ENCODE assay signal across 30 mouse cellular contexts in genomic region chr7:6525001-6525400, GRCm38 (mm10). TPM values are rescaled to one million over a fixed set of nuclear protein-coding genes. Genes with fewer than 3 reads are reported as not detected.
DNase-seq lines count a peak whose midpoint lies in the region; ATAC-seq and TF ChIP-seq lines count a peak whose summit lies in the region.
"Had no signal": no experiment of that assay in that cellular context is flagged by ENCODE, and none has a peak within 500 bp of the region (broad histone marks: within the 10 kb centered on the region; RNA-seq: fewer than 3 reads in every experiment).

No protein-coding gene starts in this region.

- no peaks in the 10 kb centered on the region for H3K4me1 ChIP-seq in liver, postnatal 0 days (ENCODE audit: insufficient read depth)
- H3K4me1 ChIP-seq in liver, embryonic 12.5 days: no peaks in the 10 kb centered on the region
- H3K4me1 ChIP-seq in ES-Bruce4 (ENCODE audit: control insufficient read depth, insufficient read depth, low read length): no peaks in the 10 kb centered on the region
- no peaks in the 10 kb centered on the region for H3K4me1 ChIP-seq in cerebellum, adult 2 months (ENCODE audit: control insufficient read depth, insufficient read depth, low read length)
- H3K4me1 ChIP-seq: embryonic facial prominence, embryonic 15.5 days; heart, embryonic 13.5 days; liver, embryonic 13.5 days; midbrain, embryonic 13.5 days had no signal

- 53% methylated on average over 3 of the region's 3 CpGs for WGBS in liver, postnatal 0 days (ENCODE audit: insufficient replicate concordance)
- WGBS in liver, embryonic 12.5 days (ENCODE audit: insufficient replicate concordance): 41% methylated on average over 3 of the region's 3 CpGs
- WGBS in cerebellum, adult 2 months: 63% methylated on average over 3 of the region's 3 CpGs

- H3K4me2 ChIP-seq in liver, postnatal 0 days (ENCODE audit: low read depth, low read length): no peak overlapping the region
- no peak overlapping the region for H3K4me2 ChIP-seq in liver, embryonic 12.5 days
- H3K4me2 ChIP-seq: embryonic facial prominence, embryonic 15.5 days; heart, embryonic 13.5 days; hindbrain, embryonic 14.5 days; liver, embryonic 13.5 days; midbrain, embryonic 13.5 days had no signal

- ATAC-seq in liver, postnatal 0 days: no peak
- ATAC-seq in liver, embryonic 12.5 days: no peak
- ATAC-seq: forebrain, postnatal 0 days; midbrain, embryonic 13.5 days had no signal

- peak; percentile 21; the same call in 1 of the 2 replicates for TF ChIP-seq CTCF in liver, postnatal 0 days (IDR thresholded peaks at IDR 0.05; ENCODE audit: low read depth)
- TF ChIP-seq CTCF in ES-Bruce4 (IDR thresholded peaks at IDR 0.05; ENCODE audit: low read depth, low read length): peak; percentile 64
- no peak for TF ChIP-seq CTCF in cerebellum, adult 2 months (IDR thresholded peaks at IDR 0.05; ENCODE audit: borderline replicate concordance, insufficient read depth, low read depth, low read length)

- H3K9me3 ChIP-seq in liver, postnatal 0 days (ENCODE audit: low read length): no peaks in the 10 kb centered on the region
- peaks cover 22% of the 10 kb centered on the region; the same call in 1 of the 2 replicates for H3K9me3 ChIP-seq in liver, embryonic 12.5 days (replicated peaks)
- no peaks in the 10 kb centered on the region for H3K9me3 ChIP-seq in ES-Bruce4 (replicated peaks; ENCODE audit: control insufficient read depth, insufficient read depth, low read length, poor library complexity, severe bottlenecking)

- H3K27me3 ChIP-seq in liver, postnatal 0 days (ENCODE audit: insufficient read depth, low read length): no peaks in the 10 kb centered on the region
- H3K27me3 ChIP-seq in liver, embryonic 12.5 days (replicated peaks): no peaks in the 10 kb centered on the region
- H3K27me3 ChIP-seq in ES-Bruce4 (ENCODE audit: control insufficient read depth, insufficient read depth, low read length, poor library complexity, severe bottlenecking): no peaks in the 10 kb centered on the region
- no peaks in the 10 kb centered on the region for H3K27me3 ChIP-seq in cerebellum, adult 2 months (ENCODE audit: control insufficient read depth, insufficient read depth, low read length)
- H3K27me3 ChIP-seq: embryonic facial prominence, embryonic 15.5 days; heart, embryonic 13.5 days; liver, embryonic 13.5 days; midbrain, embryonic 13.5 days had no signal

- H3K36me3 ChIP-seq in liver, postnatal 0 days (replicated peaks; ENCODE audit: insufficient read depth, low read length): no peaks in the 10 kb centered on the region
- no peaks in the 10 kb centered on the region for H3K36me3 ChIP-seq in liver, embryonic 12.5 days
- no peaks in the 10 kb centered on the region for H3K36me3 ChIP-seq in ES-Bruce4 (ENCODE audit: control insufficient read depth, insufficient read depth, low read length, poor library complexity, severe bottlenecking)
- H3K36me3 ChIP-seq: embryonic facial prominence, embryonic 15.5 days; heart, embryonic 13.5 days; liver, embryonic 13.5 days; midbrain, embryonic 13.5 days had no signal

- H3K4me3 ChIP-seq in liver, postnatal 0 days (ENCODE audit: low read depth, low read length): no peak overlapping the region
- no peak overlapping the region for H3K4me3 ChIP-seq in liver, embryonic 12.5 days
- H3K4me3 ChIP-seq in ES-Bruce4 (ENCODE audit: low read depth, low read length): no peak overlapping the region
- no peak overlapping the region for H3K4me3 ChIP-seq in cerebellum, adult 2 months (replicated peaks; ENCODE audit: insufficient read depth, low read depth, low read length)
- H3K4me3 ChIP-seq: embryonic facial prominence, embryonic 15.5 days; heart, embryonic 13.5 days; left cerebral cortex, adult 2 months; liver, embryonic 13.5 days; midbrain, embryonic 13.5 days; myocyte had no signal

- no peak for TF ChIP-seq POLR2A in ES-Bruce4 (IDR thresholded peaks at IDR 0.05; ENCODE audit: insufficient read depth, low read length)
- no peak for TF ChIP-seq POLR2A in cerebellum, adult 2 months (IDR thresholded peaks at IDR 0.05; ENCODE audit: borderline replicate concordance, insufficient read depth, low read length)

- no peak for TF ChIP-seq EP300 in liver, postnatal 0 days (IDR thresholded peaks at IDR 0.05; ENCODE audit: low read depth)
- no peak for TF ChIP-seq EP300 in ES-Bruce4 (IDR thresholded peaks at IDR 0.05; ENCODE audit: insufficient read depth, low read depth, low read length)

- H3K27ac ChIP-seq in liver, postnatal 0 days (ENCODE audit: low read depth): no peak overlapping the region
- H3K27ac ChIP-seq in liver, embryonic 12.5 days: no peak overlapping the region
- H3K27ac ChIP-seq in ES-Bruce4 (ENCODE audit: insufficient read depth, low read length): no peak overlapping the region
- H3K27ac ChIP-seq in cerebellum, adult 2 months (ENCODE audit: insufficient read depth, low read length): no peak overlapping the region
- H3K27ac ChIP-seq: embryonic facial prominence, embryonic 15.5 days; heart, embryonic 13.5 days; hindbrain, embryonic 14.5 days; kidney, postnatal 0 days; left cerebral cortex, adult 2 months; liver, embryonic 13.5 days; midbrain, embryonic 13.5 days had no signal

- DNase-seq in adrenal gland, postnatal 10 days: peak; percentile 3
- no peak for DNase-seq in adrenal gland, postnatal 25 days
- DNase-seq in liver, postnatal 0 days: no peak
- DNase-seq in WW6 (ENCODE audit: low read depth, low spot score): peak; percentile 18
- DNase-seq in cerebellum, adult 2 months: no peak
- DNase-seq in spleen, postnatal 4 days (ENCODE audit: low spot score in 2 of 2): no peak
- DNase-seq: adrenal gland, adult 2 months; cerebellum, adult 11-12 months; cerebellum, postnatal 36 days; forebrain, postnatal 0 days; kidney, adult 11 months; left cerebral cortex, postnatal 4 days; liver, embryonic 13.5 days; thymus, adult 2 months had no signal

- H3K9ac ChIP-seq in liver, postnatal 0 days (replicated peaks): no peak overlapping the region
- no peak overlapping the region for H3K9ac ChIP-seq in liver, embryonic 12.5 days
- H3K9ac ChIP-seq in ES-Bruce4 (ENCODE audit: low read depth, poor library complexity, severe bottlenecking): no peak overlapping the region
- H3K9ac ChIP-seq: embryonic facial prominence, embryonic 15.5 days; forebrain, postnatal 0 days; heart, embryonic 13.5 days; hindbrain, embryonic 14.5 days; liver, embryonic 13.5 days; midbrain, embryonic 13.5 days had no signal

RNA-seq across cellular contexts. Expression of gene Olfr1349, which starts 2.3 kb away (rescaled TPM):
- not detected for total RNA-seq in adrenal gland, postnatal 10 days (2021)
- total RNA-seq in adrenal gland, postnatal 25 days (2021): not detected in 2 replicates
- not detected in 2 replicates for polyA plus RNA-seq in liver, postnatal 0 days (2015; fragmentation: Nextera tagmentation; extraction: Ambion mirVana)
- polyA plus RNA-seq in liver, embryonic 12.5 days (2016; fragmentation: Nextera tagmentation; extraction: Ambion mirVana): not detected in 2 replicates
- 0.48 TPM in 1 of 2 replicates, not detected in the other for polyA plus RNA-seq in ES-Bruce4 (2011; ENCODE audit: insufficient read depth, insufficient read length, low read depth, missing spikeins)
- polyA plus RNA-seq in cerebellum, adult 2 months (2012; rRNA removed): not detected in 2 replicates
- total RNA-seq: adrenal gland, adult 2 months; forebrain, postnatal 0 days; heart, postnatal 25 days; left cerebral cortex, adult 2 months; left cerebral cortex, postnatal 4 days; megakaryocyte progenitor cell, adult 5-6 weeks had no signal
- polyA plus RNA-seq: adrenal gland, adult 2 months; forebrain, postnatal 0 days; heart, embryonic 13.5 days; hindbrain, embryonic 14.5 days; kidney, postnatal 0 days; liver, embryonic 13.5 days; lung, embryonic 16.5 days; midbrain, embryonic 13.5 days; neural tube, embryonic 14.5 days; small intestine, adult 2 months had no signal

RNA-seq across cellular contexts. Expression of gene Olfr1348, which starts 16.5 kb away (rescaled TPM):
- not detected for total RNA-seq in adrenal gland, postnatal 10 days (2021)
- total RNA-seq in adrenal gland, postnatal 25 days (2021): not detected in 2 replicates
- polyA plus RNA-seq in liver, postnatal 0 days (2015; fragmentation: Nextera tagmentation; extraction: Ambion mirVana): not detected in 2 replicates
- not detected in 2 replicates for polyA plus RNA-seq in liver, embryonic 12.5 days (2016; fragmentation: Nextera tagmentation; extraction: Ambion mirVana)
- polyA plus RNA-seq in ES-Bruce4 (2011; ENCODE audit: insufficient read depth, insufficient read length, low read depth, missing spikeins): not detected in 2 replicates
- polyA plus RNA-seq in cerebellum, adult 2 months (2012; rRNA removed): not detected in 2 replicates
- total RNA-seq: adrenal gland, adult 2 months; forebrain, postnatal 0 days; heart, postnatal 25 days; layer of hippocampus, adult 8-10 months; left cerebral cortex, adult 2 months; left cerebral cortex, postnatal 4 days; megakaryocyte progenitor cell, adult 5-6 weeks had no signal
- polyA plus RNA-seq: adrenal gland, adult 2 months; embryonic facial prominence, embryonic 15.5 days; forebrain, postnatal 0 days; heart, embryonic 13.5 days; hindbrain, embryonic 14.5 days; kidney, postnatal 0 days; liver, embryonic 13.5 days; lung, embryonic 16.5 days; midbrain, embryonic 13.5 days; myocyte; neural tube, embryonic 14.5 days; small intestine, adult 2 months; thymus, adult 2 months had no signal

RNA-seq across cellular contexts. Expression of gene Olfr1347, which starts 25.4 kb away (rescaled TPM):
- total RNA-seq in adrenal gland, postnatal 10 days (2021): not detected
- total RNA-seq in adrenal gland, postnatal 25 days (2021): not detected in 2 replicates
- not detected in 2 replicates for polyA plus RNA-seq in liver, postnatal 0 days (2015; fragmentation: Nextera tagmentation; extraction: Ambion mirVana)
- not detected in 2 replicates for polyA plus RNA-seq in liver, embryonic 12.5 days (2016; fragmentation: Nextera tagmentation; extraction: Ambion mirVana)
- not detected in 2 replicates for polyA plus RNA-seq in ES-Bruce4 (2011; ENCODE audit: insufficient read depth, insufficient read length, low read depth, missing spikeins)
- polyA plus RNA-seq in cerebellum, adult 2 months (2012; rRNA removed): not detected in 2 replicates
- total RNA-seq: adrenal gland, adult 2 months; forebrain, postnatal 0 days; heart, postnatal 25 days; layer of hippocampus, adult 8-10 months; left cerebral cortex, adult 2 months; left cerebral cortex, postnatal 4 days; megakaryocyte progenitor cell, adult 5-6 weeks had no signal
- polyA plus RNA-seq: adrenal gland, adult 2 months; embryonic facial prominence, embryonic 15.5 days; forebrain, postnatal 0 days; gonadal fat pad, adult 2 months; heart, embryonic 13.5 days; hindbrain, embryonic 14.5 days; kidney, postnatal 0 days; liver, embryonic 13.5 days; lung, embryonic 16.5 days; midbrain, embryonic 13.5 days; myocyte; neural tube, embryonic 14.5 days; small intestine, adult 2 months; thymus, adult 2 months had no signal

RNA-seq across cellular contexts. Expression of gene Olfr5, which starts 38.3 kb away (rescaled TPM):
- total RNA-seq in adrenal gland, postnatal 10 days (2021): not detected
- not detected in 2 replicates for total RNA-seq in adrenal gland, postnatal 25 days (2021)
- polyA plus RNA-seq in liver, postnatal 0 days (2015; fragmentation: Nextera tagmentation; extraction: Ambion mirVana): not detected in 2 replicates
- not detected in 2 replicates for polyA plus RNA-seq in liver, embryonic 12.5 days (2016; fragmentation: Nextera tagmentation; extraction: Ambion mirVana)
- polyA plus RNA-seq in ES-Bruce4 (2011; ENCODE audit: insufficient read depth, insufficient read length, low read depth, missing spikeins): not detected in 2 replicates
- not detected in 2 replicates for polyA plus RNA-seq in cerebellum, adult 2 months (2012; rRNA removed)
- total RNA-seq: adrenal gland, adult 2 months; forebrain, postnatal 0 days; heart, postnatal 25 days; layer of hippocampus, adult 8-10 months; left cerebral cortex, adult 2 months; left cerebral cortex, postnatal 4 days; megakaryocyte progenitor cell, adult 5-6 weeks had no signal
- polyA plus RNA-seq: adrenal gland, adult 2 months; embryonic facial prominence, embryonic 15.5 days; forebrain, postnatal 0 days; heart, embryonic 13.5 days; hindbrain, embryonic 14.5 days; kidney, postnatal 0 days; liver, embryonic 13.5 days; lung, embryonic 16.5 days; midbrain, embryonic 13.5 days; myocyte; neural tube, embryonic 14.5 days; small intestine, adult 2 months; thymus, adult 2 months had no signal

RNA-seq across cellular contexts. Expression of gene Olfr1350, which starts 39.6 kb away (rescaled TPM):
- total RNA-seq in adrenal gland, postnatal 10 days (2021): not detected
- not detected in 2 replicates for total RNA-seq in adrenal gland, postnatal 25 days (2021)
- polyA plus RNA-seq in liver, postnatal 0 days (2015; fragmentation: Nextera tagmentation; extraction: Ambion mirVana): not detected in 2 replicates
- polyA plus RNA-seq in liver, embryonic 12.5 days (2016; fragmentation: Nextera tagmentation; extraction: Ambion mirVana): not detected in 2 replicates
- not detected in 2 replicates for polyA plus RNA-seq in ES-Bruce4 (2011; ENCODE audit: insufficient read depth, insufficient read length, low read depth, missing spikeins)
- polyA plus RNA-seq in cerebellum, adult 2 months (2012; rRNA removed): not detected in 2 replicates
- total RNA-seq: adrenal gland, adult 2 months; forebrain, postnatal 0 days; heart, postnatal 25 days; layer of hippocampus, adult 8-10 months; left cerebral cortex, adult 2 months; left cerebral cortex, postnatal 4 days; megakaryocyte progenitor cell, adult 5-6 weeks had no signal
- polyA plus RNA-seq: adrenal gland, adult 2 months; forebrain, postnatal 0 days; gonadal fat pad, adult 2 months; heart, embryonic 13.5 days; hindbrain, embryonic 14.5 days; kidney, postnatal 0 days; liver, embryonic 13.5 days; lung, embryonic 16.5 days; midbrain, embryonic 13.5 days; myocyte; neural tube, embryonic 14.5 days; small intestine, adult 2 months; thymus, adult 2 months had no signal

Comparison
In these comparisons a context has a peak if more than half of its experiments do, and no peak if none do; other contexts are left out.
1. DNase-seq: peak in adrenal gland, postnatal 10 days (single experiment) and WW6 (single experiment); none in adrenal gland, postnatal 25 days (single experiment), liver, postnatal 0 days (single experiment), cerebellum, adult 2 months (0 of 2) and spleen, postnatal 4 days (0 of 2).